Mouse (Mus musculus) kidney, postnatal 36 days (tissue): Measurements from ENCODE around the gene Nsa2.

Experiments used
- DNase-seq, 2 experiments: peaks; one replicate each; pipeline ENCODE4 v3.0.0; 2021 to 2022; ENCODE audit warnings: mixed read lengths in 2 of 2

Nsa2 gene

GRCm38 (mm10) chr13:97086316-97086715, 51.4 kb downstream of the Nsa2 start:
- DNase-seq, result no peak

- DNase-seq, result no peak
Measured at GRCm38 (mm10) chr13:97082432-97082831, 55.3 kb downstream of the Nsa2 start.

GRCm38 (mm10) chr13:97080615-97081014, 57.1 kb downstream of the Nsa2 start:
- no peak for DNase-seq

- DNase-seq, result no peak
Measured at GRCm38 (mm10) chr13:97080201-97080600, 57.5 kb downstream of the Nsa2 start.
